26 mouse cellular contexts compared by ENCODE assay signal in the genomic region with DNA sequence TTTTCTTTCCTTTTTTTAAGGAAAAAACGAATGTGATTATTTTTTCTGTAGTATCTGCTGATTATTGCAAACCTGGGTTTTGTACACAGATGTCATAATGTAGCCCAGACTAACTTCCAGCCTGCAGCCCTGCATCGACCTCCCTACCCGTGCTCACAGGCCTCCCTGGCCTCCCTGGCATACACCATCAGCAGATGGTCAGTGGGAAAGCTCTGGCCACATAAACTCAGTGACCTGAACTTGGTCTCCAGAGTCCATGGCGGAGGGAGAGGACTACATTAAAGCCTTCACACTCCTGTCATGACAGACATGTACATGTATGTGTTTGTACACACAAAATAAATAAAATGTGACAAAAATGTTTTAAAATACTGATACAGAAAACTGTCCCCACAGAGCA.
DNase-seq lines count a peak whose midpoint lies in the region; ATAC-seq lines count a peak whose summit lies in the region.
"Had no signal": no experiment of that assay in that cellular context is flagged by ENCODE, and none has a peak within 500 bp of the region (broad histone marks: within the 10 kb centered on the region; RNA-seq: fewer than 3 reads in every experiment).

No protein-coding gene starts in this region.

- H3K27me3 ChIP-seq in liver, embryonic 11.5 days (replicated peaks; ENCODE audit: control insufficient read depth, insufficient read depth, low read length), result no peaks in the 10 kb centered on the region
- H3K27me3 ChIP-seq: embryonic facial prominence, embryonic 12.5 days; embryonic facial prominence, embryonic 15.5 days; forebrain, embryonic 12.5 days; forebrain, embryonic 15.5 days; heart, embryonic 13.5 days had no signal

- H3K4me3 ChIP-seq in liver, embryonic 11.5 days (ENCODE audit: low read depth, low read length), result no peak overlapping the region
- H3K4me3 ChIP-seq: embryonic facial prominence, embryonic 12.5 days; embryonic facial prominence, embryonic 15.5 days; erythroblast, embryonic 14.5 days; forebrain, embryonic 12.5 days; forebrain, embryonic 15.5 days; heart, adult 2 months; heart, embryonic 10.5 days; heart, embryonic 13.5 days had no signal

- no peaks in the 10 kb centered on the region for H3K36me3 ChIP-seq in liver, embryonic 11.5 days (ENCODE audit: control insufficient read depth, insufficient read depth, low read length)
- H3K36me3 ChIP-seq: embryonic facial prominence, embryonic 12.5 days; embryonic facial prominence, embryonic 15.5 days; forebrain, embryonic 12.5 days; forebrain, embryonic 15.5 days; heart, embryonic 10.5 days; heart, embryonic 13.5 days had no signal

- peak; percentile 63; the same call in 1 of the 2 replicates for ATAC-seq in cerebellum, adult (ENCODE audit: insufficient number of reproducible peaks, low FRiP score, low TSS enrichment)
- ATAC-seq in liver, embryonic 11.5 days (replicated peaks; ENCODE audit: low FRiP score), result no peak
- ATAC-seq: activated CD4-positive, CD25-positive, alpha-beta regulatory T cell, adult 4 months; forebrain, embryonic 15.5 days; hindbrain, postnatal 0 days; inflammation-experienced regulatory T-cells, adult 6 months; intestine, embryonic 16.5 days had no signal

- no peaks in the 10 kb centered on the region for H3K4me1 ChIP-seq in liver, embryonic 11.5 days (replicated peaks; ENCODE audit: control insufficient read depth, insufficient read depth, low read length)
- H3K4me1 ChIP-seq: embryonic facial prominence, embryonic 12.5 days; embryonic facial prominence, embryonic 15.5 days; heart, embryonic 10.5 days; heart, embryonic 13.5 days had no signal

- no peaks in the 10 kb centered on the region for H3K9me3 ChIP-seq in liver, embryonic 11.5 days (ENCODE audit: control insufficient read depth, low read length)
- H3K9me3 ChIP-seq: embryonic facial prominence, embryonic 12.5 days; embryonic facial prominence, embryonic 15.5 days; forebrain, embryonic 12.5 days; forebrain, embryonic 15.5 days; heart, embryonic 10.5 days; heart, embryonic 13.5 days had no signal

- H3K9ac ChIP-seq in liver, embryonic 11.5 days (ENCODE audit: low read depth, low read length), result no peak overlapping the region
- H3K9ac ChIP-seq: embryonic facial prominence, embryonic 12.5 days; embryonic facial prominence, embryonic 15.5 days; forebrain, embryonic 12.5 days; forebrain, embryonic 15.5 days; heart, embryonic 13.5 days; hindbrain, embryonic 14.5 days had no signal

- H3K4me2 ChIP-seq in liver, embryonic 11.5 days, result no peak overlapping the region
- H3K4me2 ChIP-seq: embryonic facial prominence, embryonic 12.5 days; embryonic facial prominence, embryonic 15.5 days; forebrain, embryonic 12.5 days; forebrain, embryonic 15.5 days; heart, embryonic 13.5 days; hindbrain, embryonic 14.5 days had no signal

- 72% methylated on average over 4 of the region's 4 CpGs for WGBS in liver, embryonic 11.5 days

- no peak for DNase-seq in cerebellum, adult 8-10 months
- DNase-seq in brain, adult 2 months (ENCODE audit: low read depth, low spot score), result peak; percentile 83
- DNase-seq in cerebellum, adult 9-11 months, result peak; percentile 60
- peak; percentile 38 to 53 for DNase-seq in cerebellum, postnatal 36 days
- no peak for DNase-seq in adrenal gland, postnatal 14 days
- DNase-seq in liver, embryonic 11.5 days (ENCODE audit: low spot score), result no peak
- DNase-seq: adrenal gland, adult 8-10 months; adrenal gland, postnatal 36 days; gastrocnemius, postnatal 25 days; heart, adult 2 months; heart, postnatal 14 days; heart, postnatal 4 days; kidney, adult 2 months had no signal

- no peak overlapping the region for H3K27ac ChIP-seq in liver, embryonic 11.5 days (ENCODE audit: low read depth, low read length)
- H3K27ac ChIP-seq: embryonic facial prominence, embryonic 12.5 days; embryonic facial prominence, embryonic 15.5 days; forebrain, embryonic 12.5 days; forebrain, embryonic 15.5 days; heart, adult 2 months; heart, embryonic 10.5 days; heart, embryonic 13.5 days; hindbrain, embryonic 14.5 days; hindbrain, postnatal 0 days had no signal

Comparison
In these comparisons a context has a peak if more than half of its experiments do, and no peak if none do; other contexts are left out.
1. DNase-seq: peak in brain, adult 2 months (single experiment), cerebellum, adult 9-11 months (single experiment) and cerebellum, postnatal 36 days (2 of 2); none in cerebellum, adult 8-10 months (single experiment), adrenal gland, postnatal 14 days (single experiment) and liver, embryonic 11.5 days (single experiment).